Mouse (Mus musculus): ENCODE data around the gene Acbd5.

GRCm38 (mm10) chr2:23155777-23156607, 88.0 kb downstream of the Acbd5 start, which contains the start of the genes Mastl and Yme1l1:
- TF ChIP-seq CTCF (IDR thresholded peaks at IDR 0.05; ENCODE audit: control insufficient read depth, insufficient read depth, insufficient replicate concordance, low read depth, low read length) = peak; percentile 3; the same call in 1 of the 2 replicates
- TF ChIP-seq POLR2A (IDR thresholded peaks at IDR 0.05; ENCODE audit: control insufficient read depth, low read depth, low read length) = peak; percentile 90

Data from testis, adult 2 months (tissue).